Mouse (Mus musculus) ES-Bruce4 (cell line): ENCODE results near the gene Mesd.

Experiments
- CTCF ChIP-seq: IDR thresholded peaks from one replicate; pipeline ENCODE4 v1.8.1; 2011; ENCODE audit warnings: low read depth, low read length
- POLR2A ChIP-seq: IDR thresholded peaks from one replicate; pipeline ENCODE4 v1.8.1; 2011; ENCODE audit warnings: low read length; ENCODE audit not compliant: insufficient read depth

GRCm38 (mm10) chr7:83885835-83886234, 1.6 kb downstream of the Mesd start:
- TF ChIP-seq CTCF (no peak), POLR2A (no peak)
